ENCODE assay signal across 8 mouse cellular contexts in the genomic region with DNA sequence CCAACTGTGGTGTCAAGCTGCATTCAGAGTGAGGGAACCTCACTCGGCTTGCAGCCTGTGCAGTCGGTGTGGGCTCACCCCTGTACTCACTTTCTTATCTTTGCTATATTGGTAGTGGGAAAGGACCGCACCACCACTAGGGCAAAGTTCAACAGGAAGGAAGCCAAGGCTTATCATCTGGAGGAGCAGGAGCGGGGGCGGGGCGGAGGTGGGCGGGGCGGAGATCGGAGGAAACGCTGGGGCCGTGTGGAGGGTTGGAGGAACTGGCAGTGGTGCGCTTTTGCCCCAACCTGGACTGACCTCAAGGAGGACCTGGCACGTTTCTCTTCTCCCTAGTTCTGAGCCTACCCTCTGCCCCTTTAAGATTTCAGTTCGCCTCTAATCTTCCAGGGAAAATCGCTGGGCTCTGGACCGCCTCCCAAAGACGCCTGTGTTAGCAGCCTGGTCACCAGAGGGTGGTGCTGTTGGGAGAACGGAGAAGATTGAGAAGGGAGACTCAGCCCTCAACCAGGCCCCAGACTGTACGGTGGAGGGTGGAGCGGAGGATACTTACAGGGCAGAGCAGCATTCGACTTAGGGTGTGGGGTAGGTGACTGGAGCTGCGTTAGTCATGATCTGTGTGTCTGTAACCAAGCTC. TPM values are rescaled to one million over a fixed set of nuclear protein-coding genes. Genes with fewer than 3 reads are reported as not detected.
DNase-seq lines count a peak whose midpoint lies in the region; ATAC-seq lines count a peak whose summit lies in the region.

No protein-coding gene starts in this region.

- peak; percentile 36 for ATAC-seq in granulocyte monocyte progenitor cell, adult 5-6 weeks (replicated peaks; ENCODE audit: poor library complexity, severe bottlenecking)
- peak; percentile 92 for ATAC-seq in intestine, embryonic 16.5 days
- peak; percentile 84 for ATAC-seq in limb, embryonic 15.5 days (ENCODE audit: insufficient number of reproducible peaks, low FRiP score, low TSS enrichment, low read depth)
- ATAC-seq in midbrain, embryonic 16.5 days: peak; percentile 90

- H3K9ac ChIP-seq in intestine, embryonic 16.5 days (ENCODE audit: low read depth, low read length): peak overlapping the region; percentile 65
- H3K9ac ChIP-seq in limb, embryonic 15.5 days: no peak overlapping the region
- H3K9ac ChIP-seq in midbrain, embryonic 16.5 days (ENCODE audit: low read depth, low read length): peak overlapping the region; percentile 40; the same call in 1 of the 2 replicates

- 2% methylated on average over 22 of the region's 22 CpGs for WGBS in intestine, embryonic 16.5 days
- 2% methylated on average over 22 of the region's 22 CpGs for WGBS in limb, embryonic 15.5 days
- WGBS in midbrain, embryonic 16.5 days: 3% methylated on average over 22 of the region's 22 CpGs

- peak overlapping the region; percentile 90 for H3K27ac ChIP-seq in intestine, embryonic 16.5 days (ENCODE audit: low read length)
- peak overlapping the region; percentile 54; the same call in 1 of the 2 replicates for H3K27ac ChIP-seq in limb, embryonic 15.5 days
- H3K27ac ChIP-seq in midbrain, embryonic 16.5 days (ENCODE audit: low read length): no peak overlapping the region

- no peaks in the 10 kb centered on the region for H3K9me3 ChIP-seq in intestine, embryonic 16.5 days (ENCODE audit: control insufficient read depth, low read length)
- no peaks in the 10 kb centered on the region for H3K9me3 ChIP-seq in limb, embryonic 15.5 days
- no peaks in the 10 kb centered on the region for H3K9me3 ChIP-seq in midbrain, embryonic 16.5 days (replicated peaks; ENCODE audit: control insufficient read depth, low read length, poor library complexity, severe bottlenecking)

- peaks cover 12% of the 10 kb centered on the region; the same call in 1 of the 2 replicates for H3K4me1 ChIP-seq in intestine, embryonic 16.5 days (ENCODE audit: control insufficient read depth, insufficient read depth, low read length)
- peaks cover 10% of the 10 kb centered on the region for H3K4me1 ChIP-seq in limb, embryonic 15.5 days
- H3K4me1 ChIP-seq in midbrain, embryonic 16.5 days (ENCODE audit: control insufficient read depth, insufficient read depth, low read length): peaks cover 3% of the 10 kb centered on the region; the same call in 1 of the 2 replicates

- H3K4me3 ChIP-seq in intestine, embryonic 16.5 days (ENCODE audit: low read length): peak overlapping the region; percentile 45
- peak overlapping the region; percentile 40 for H3K4me3 ChIP-seq in limb, embryonic 15.5 days
- H3K4me3 ChIP-seq in midbrain, embryonic 16.5 days (ENCODE audit: low read depth, low read length): peak overlapping the region; percentile 31

- DNase-seq in 416B (ENCODE audit: low read depth): peak; percentile 98
- peak; percentile 78 for DNase-seq in adrenal gland, adult 8-10 months
- peak; percentile 66 for DNase-seq in embryo, embryonic 11.5 days (ENCODE audit: low read depth, low spot score)
- DNase-seq in spleen, postnatal 10 days (ENCODE audit: low spot score in 2 of 2): peak; percentile 80 to 86

- no peaks in the 10 kb centered on the region for H3K27me3 ChIP-seq in intestine, embryonic 16.5 days (replicated peaks; ENCODE audit: control insufficient read depth, insufficient read depth, low read length)
- no peaks in the 10 kb centered on the region for H3K27me3 ChIP-seq in limb, embryonic 15.5 days
- H3K27me3 ChIP-seq in midbrain, embryonic 16.5 days (ENCODE audit: control insufficient read depth, insufficient read depth, low read depth, low read length): no peaks in the 10 kb centered on the region

- no peaks in the 10 kb centered on the region for H3K36me3 ChIP-seq in intestine, embryonic 16.5 days (ENCODE audit: control insufficient read depth, insufficient read depth, low read length)
- H3K36me3 ChIP-seq in limb, embryonic 15.5 days: no peaks in the 10 kb centered on the region
- H3K36me3 ChIP-seq in midbrain, embryonic 16.5 days (ENCODE audit: control insufficient read depth, insufficient read depth, low read length): no peaks in the 10 kb centered on the region

- peak overlapping the region; percentile 56 for H3K4me2 ChIP-seq in intestine, embryonic 16.5 days (ENCODE audit: low read depth, low read length)
- peak overlapping the region; percentile 47 for H3K4me2 ChIP-seq in limb, embryonic 15.5 days
- H3K4me2 ChIP-seq in midbrain, embryonic 16.5 days (ENCODE audit: low read length): peak overlapping the region; percentile 50

RNA-seq across cellular contexts. Expression of gene Sod1, which starts 23.1 kb away (rescaled TPM):
- 1,000 to 10,000 TPM; 1,130 to 1,752 (median 1,322) TPM for total RNA-seq in adrenal gland, adult 8-10 months (2022)
- total RNA-seq in granulocyte monocyte progenitor cell, adult 5-6 weeks (2014; fragmentation: Nextera tagmentation): 616 and 651 TPM in 2 replicates
- 639 and 762 TPM in 2 replicates for total RNA-seq in granulocyte monocyte progenitor cell, adult 5-6 weeks (2017)
- polyA plus RNA-seq in intestine, embryonic 16.5 days (2015; fragmentation: Nextera tagmentation; extraction: Ambion mirVana): 1,142 and 1,262 TPM in 2 replicates
- 830 and 861 TPM in 2 replicates for polyA plus RNA-seq in limb, embryonic 15.5 days (2015; fragmentation: Nextera tagmentation; extraction: Ambion mirVana)
- polyA plus RNA-seq in midbrain, embryonic 16.5 days (2015; fragmentation: Nextera tagmentation; extraction: Ambion mirVana): 840 and 889 TPM in 2 replicates

RNA-seq across cellular contexts. Expression of gene Tiam1, which starts 53.9 kb away (rescaled TPM):
- total RNA-seq in adrenal gland, adult 8-10 months (2022): 100 to 1,000 TPM in 1 of 4 experiments, 10 to 100 TPM in 3; 69.6 to 107 (median 85.5) TPM
- 66.1 and 76.1 TPM in 2 replicates for total RNA-seq in granulocyte monocyte progenitor cell, adult 5-6 weeks (2014; fragmentation: Nextera tagmentation)
- total RNA-seq in granulocyte monocyte progenitor cell, adult 5-6 weeks (2017): 65.8 and 68.6 TPM in 2 replicates
- 7.4 and 8.1 TPM in 2 replicates for polyA plus RNA-seq in intestine, embryonic 16.5 days (2015; fragmentation: Nextera tagmentation; extraction: Ambion mirVana)
- polyA plus RNA-seq in limb, embryonic 15.5 days (2015; fragmentation: Nextera tagmentation; extraction: Ambion mirVana): 37.1 and 51.8 TPM in 2 replicates
- polyA plus RNA-seq in midbrain, embryonic 16.5 days (2015; fragmentation: Nextera tagmentation; extraction: Ambion mirVana): 23.5 and 30.5 TPM in 2 replicates

Comparison
In these comparisons a context has a peak if more than half of its experiments do, and no peak if none do; other contexts are left out.
1. ATAC-seq: peak in every context shown above with its lines; median percentile 92 in intestine, embryonic 16.5 days; 90 in midbrain, embryonic 16.5 days; 84 in limb, embryonic 15.5 days; 36 in granulocyte monocyte progenitor cell, adult 5-6 weeks.